Mouse (Mus musculus) neural tube, embryonic 12.5 days (tissue): ENCODE data around the gene Lipe. TPM values are rescaled to one million over a fixed set of nuclear protein-coding genes. Genes with fewer than 3 reads are reported as not detected.
"Not testable (repeated sequence)": the region's sequence is repeated elsewhere in the genome, so short reads cannot be mapped to it uniquely, and the experiment has no call there.

ENCODE experiments used
- ATAC-seq: fragments of 200-750 bp; cut with Nextera tagmentation; 2 replicates; pipeline ENCODE4 v1.8.0; 2017; ENCODE audit warnings: low read depth, mild to moderate bottlenecking, moderate TSS enrichment, moderate library complexity; ENCODE audit not compliant: low FRiP score
- H3K27ac ChIP-seq: fragments of 300-500 bp; sonication (generic); 2 replicates; pipeline ENCODE4 v1.5.1; 2016
- H3K27me3 ChIP-seq: fragments of 300-500 bp; sonication (generic); replicated peaks from 2 replicates; pipeline ENCODE4 v1.6.1; 2016; ENCODE audit warnings: mild to moderate bottlenecking
- H3K36me3 ChIP-seq: fragments of 300-500 bp; sonication (generic); 2 replicates; pipeline ENCODE4 v1.6.1; 2016; ENCODE audit warnings: mild to moderate bottlenecking
- H3K4me1 ChIP-seq: fragments of 300-500 bp; sonication (generic); 2 replicates; pipeline ENCODE4 v1.6.1; 2016
- H3K4me2 ChIP-seq: fragments of 300-500 bp; sonication (generic); replicated peaks from 2 replicates; pipeline ENCODE4 v1.6.1; 2016; ENCODE audit warnings: mild to moderate bottlenecking
- H3K4me3 ChIP-seq: fragments of 300-500 bp; sonication (generic); 2 replicates; pipeline ENCODE4 v1.5.1; 2016
- H3K9ac ChIP-seq: fragments of 300-500 bp; sonication (generic); 2 replicates; pipeline ENCODE4 v1.6.1; 2016; ENCODE audit warnings: mild to moderate bottlenecking
- H3K9me3 ChIP-seq: fragments of 300-500 bp; sonication (generic); 2 replicates; pipeline ENCODE4 v1.6.1; 2016; ENCODE audit warnings: mild to moderate bottlenecking
- WGBS: fragments of 180-500 bp; shearing (Covaris S2); methylation state at CpG from one replicate; pipeline ENCODE4 v1.1.7; 2016; 5-methylcytosine and 5-hydroxymethylcytosine counted together
- polyA plus RNA-seq: library from polyadenylated mRNA; unstranded; fragments of >200 nt; fragmentation: Nextera tagmentation; extraction: Ambion mirVana; gene quantifications from 2 replicates; pipeline ENCODE4 v1.2.1, GENCODE M21; 2016

Lipe gene
- polyA plus RNA-seq, 1 experiment from 2014 or later = 11.6 TPM

DNA sequence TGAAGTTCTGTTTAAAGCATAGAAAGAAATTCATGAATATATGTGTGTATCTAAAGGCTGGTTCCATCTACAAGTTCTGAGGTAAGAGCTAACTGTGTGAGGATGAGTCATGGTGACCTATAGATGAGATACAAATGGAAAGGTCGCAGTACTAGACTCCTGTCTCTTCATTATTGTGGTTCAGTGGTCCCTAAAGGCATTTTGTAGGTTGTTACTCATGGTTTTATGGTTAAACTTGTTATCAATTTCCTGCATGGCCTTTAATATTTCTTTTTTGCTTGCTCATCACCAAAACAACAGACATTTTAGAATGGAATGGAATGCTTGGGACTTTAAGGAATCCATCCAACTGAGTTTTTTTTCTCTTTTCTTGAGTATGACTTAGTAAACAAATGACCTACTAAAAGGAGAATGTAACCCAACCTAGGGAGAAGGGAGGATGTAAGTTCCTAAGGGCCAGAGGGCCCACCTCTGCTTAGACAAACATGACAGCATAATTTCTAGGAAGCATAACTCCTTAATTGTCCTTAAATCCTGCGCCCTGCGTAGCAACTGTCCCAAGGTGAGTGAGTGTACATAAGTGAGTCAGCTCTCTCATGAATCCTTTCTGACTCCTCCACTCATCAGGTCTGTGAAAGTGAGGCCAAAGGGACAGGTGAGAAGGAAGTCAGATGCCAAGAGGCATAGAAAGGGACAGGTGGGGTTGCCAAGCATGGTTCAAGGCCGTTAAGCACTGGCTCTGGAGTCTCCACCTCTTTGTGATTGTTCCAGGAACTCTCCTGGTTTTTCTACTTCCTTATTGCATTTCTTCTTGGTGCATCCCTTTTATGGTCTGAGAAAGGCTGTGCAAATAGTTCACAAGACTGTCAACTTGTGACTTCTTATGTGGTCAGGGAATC lies 31.6 kb upstream of the Lipe start:
- ATAC-seq = no peak
- Histone ChIP-seq H3K4me1 (peaks cover 9% of the 10 kb centered on the region), H3K9ac (no peak overlapping the region), H3K36me3 (no peaks in the 10 kb centered on the region), H3K4me2 (no peak overlapping the region), H3K27ac (no peak overlapping the region), H3K4me3 (no peak overlapping the region), H3K27me3 (no peaks in the 10 kb centered on the region), H3K9me3 (no peaks in the 10 kb centered on the region)
- whole genome bisulfite sequencing = 86% methylated on average over 4 of the region's 4 CpGs

DNA sequence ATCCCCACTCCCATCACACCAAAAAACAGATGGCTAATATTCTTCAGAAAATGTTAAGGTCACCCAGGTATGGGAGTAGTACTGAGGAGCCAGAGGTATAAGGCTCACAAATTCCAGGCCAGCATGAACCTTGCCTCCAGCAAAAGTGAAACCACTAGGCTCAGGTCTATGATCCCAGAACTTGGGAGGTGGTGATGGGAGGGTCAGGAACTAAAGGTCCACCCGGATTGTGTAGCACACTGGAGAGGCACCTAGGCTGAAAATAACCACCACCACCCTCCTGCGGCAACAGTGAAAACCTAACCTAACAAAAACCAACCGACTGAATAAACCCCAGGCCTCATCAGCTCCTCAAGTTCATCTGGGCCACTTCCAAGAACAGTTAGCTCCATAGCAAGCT lies 29.8 kb upstream of the Lipe start:
- H3K4me1 ChIP-seq = peaks cover 6% of the 10 kb centered on the region
- no peak for ATAC-seq
- no peak overlapping the region for H3K27ac ChIP-seq
- no peaks in the 10 kb centered on the region for H3K9me3 ChIP-seq
- no peaks in the 10 kb centered on the region for H3K36me3 ChIP-seq
- 93% methylated on average over 3 of the region's 3 CpGs for WGBS
- H3K27me3 ChIP-seq = no peaks in the 10 kb centered on the region
- H3K9ac ChIP-seq = no peak overlapping the region
- H3K4me2 ChIP-seq = no peak overlapping the region
- H3K4me3 ChIP-seq = no peak overlapping the region

DNA sequence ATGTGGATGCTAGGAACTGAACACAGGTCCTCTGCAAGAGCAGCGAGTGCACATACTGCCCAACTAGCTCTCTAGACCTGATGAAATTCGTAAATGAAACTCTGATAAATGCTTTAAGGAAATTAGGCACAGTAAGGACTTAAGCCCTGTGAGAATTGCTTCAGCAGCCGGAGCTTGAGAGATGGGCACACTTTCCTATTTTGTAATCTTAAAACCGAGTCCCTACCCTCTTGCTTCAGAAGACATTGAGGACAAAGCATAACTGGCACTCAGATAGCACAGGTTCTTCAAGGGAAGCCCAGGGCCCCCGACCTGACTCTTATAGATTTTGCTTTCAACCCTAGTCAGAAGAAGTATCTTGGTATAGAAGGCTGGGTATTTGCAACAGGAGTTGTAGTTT lies 28.6 kb upstream of the Lipe start:
- H3K9ac ChIP-seq = no peak overlapping the region
- H3K27me3 ChIP-seq = 0 out of 2 replicates have a peak, but pooled peaks cover 5% of the 10 kb centered on the region
- no peak overlapping the region for H3K27ac ChIP-seq
- H3K4me2 ChIP-seq = no peak overlapping the region
- no peaks in the 10 kb centered on the region for H3K36me3 ChIP-seq
- ATAC-seq = no peak
- no peak overlapping the region for H3K4me3 ChIP-seq
- no peaks in the 10 kb centered on the region for H3K9me3 ChIP-seq
- WGBS = 85% methylated on average over 5 of the region's 5 CpGs
- no peaks in the 10 kb centered on the region for H3K4me1 ChIP-seq

DNA sequence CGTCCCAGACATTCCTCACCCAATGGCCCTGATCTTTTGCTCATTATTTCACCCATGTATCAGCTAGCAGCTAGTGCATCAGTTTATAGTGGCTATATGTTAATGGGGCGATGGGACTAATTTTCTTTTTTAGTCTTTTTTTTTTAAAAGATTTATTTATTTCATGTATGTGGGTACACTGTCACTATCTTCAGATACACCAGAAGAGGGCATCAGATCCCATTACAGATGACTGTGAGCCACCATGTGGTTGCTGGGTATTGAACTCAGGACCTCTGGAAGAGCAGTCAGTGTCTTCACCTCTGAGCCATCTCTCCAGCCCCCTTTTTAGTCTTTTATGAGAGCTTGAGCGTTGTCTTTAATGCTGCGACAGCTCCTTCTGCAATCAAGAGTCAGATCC lies 27.9 kb upstream of the Lipe start:
- not testable (repeated sequence) for ATAC-seq, H3K9me3 ChIP-seq

DNA sequence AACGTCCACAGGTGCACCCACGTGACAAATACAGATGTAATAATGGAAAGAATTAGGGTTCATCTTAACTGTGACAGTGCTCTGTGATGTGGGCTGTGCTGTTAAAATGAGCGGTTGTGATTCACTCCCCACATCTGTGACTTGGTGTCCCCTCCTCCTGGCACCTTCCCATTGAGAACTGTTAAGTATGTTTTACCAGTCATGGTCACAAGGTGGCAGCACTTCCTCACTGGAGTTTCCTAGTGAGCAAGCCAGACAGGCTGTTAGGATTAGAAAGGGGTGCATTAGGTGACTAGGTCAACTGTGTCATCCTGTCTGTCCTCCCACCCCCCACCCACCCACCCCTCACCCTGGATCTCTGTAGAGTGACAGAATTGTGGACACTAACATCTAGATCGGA lies 25.9 kb upstream of the Lipe start:
- H3K4me1 ChIP-seq = no peaks in the 10 kb centered on the region
- no peak overlapping the region for H3K4me3 ChIP-seq
- 44% methylated on average over 4 of the region's 4 CpGs for WGBS
- no peaks in the 10 kb centered on the region for H3K9me3 ChIP-seq
- ATAC-seq = 0 out of 2 replicates have a peak, but pooled peaks have one; percentile 50
- no peak overlapping the region for H3K4me2 ChIP-seq
- H3K27me3 ChIP-seq = 0 out of 2 replicates have a peak, but pooled peaks cover 7% of the 10 kb centered on the region
- no peaks in the 10 kb centered on the region for H3K36me3 ChIP-seq
- no peak overlapping the region for H3K9ac ChIP-seq
- no peak overlapping the region for H3K27ac ChIP-seq

More for the DNA sequence above, 27.9 kb upstream of the Lipe start:
- WGBS = 84% methylated on average over 4 of the region's 4 CpGs
- H3K27ac ChIP-seq, H3K36me3 ChIP-seq, H3K27me3 ChIP-seq, H3K4me1 ChIP-seq, H3K4me2 ChIP-seq, H3K4me3 ChIP-seq, H3K9ac ChIP-seq: not testable (repeated sequence)

DNA sequence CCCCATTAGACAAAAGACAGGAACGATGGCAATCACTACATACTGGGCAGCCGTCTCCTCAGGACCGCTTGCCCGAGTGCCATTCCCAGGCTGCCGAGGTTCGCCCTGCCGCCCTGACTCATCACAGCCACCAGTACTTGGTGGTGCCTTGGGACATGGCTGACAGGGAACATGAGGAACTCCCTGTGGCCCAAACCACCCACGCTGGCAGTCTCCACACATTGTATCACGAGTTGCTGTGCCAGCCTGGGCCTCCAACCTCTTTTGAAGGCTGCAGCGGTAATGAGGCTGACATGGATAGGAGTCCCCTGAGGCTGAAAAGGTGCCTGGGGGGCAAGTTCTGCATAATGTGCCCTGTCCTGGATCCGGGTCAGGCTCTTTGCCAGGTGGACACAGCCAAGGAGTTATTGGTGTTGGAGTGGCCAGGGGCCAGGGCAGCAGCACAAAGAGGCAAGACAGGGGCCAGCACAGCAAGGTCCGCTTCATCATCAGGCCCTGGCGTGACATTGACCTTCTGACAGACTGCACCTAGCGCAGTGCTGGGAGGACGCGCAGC lies 23.9 kb upstream of the Lipe start:
- no peak overlapping the region for H3K4me3 ChIP-seq
- H3K27ac ChIP-seq = no peak overlapping the region
- H3K9me3 ChIP-seq = no peaks in the 10 kb centered on the region
- ATAC-seq = no peak
- no peaks in the 10 kb centered on the region for H3K36me3 ChIP-seq
- no peak overlapping the region for H3K4me2 ChIP-seq
- no peaks in the 10 kb centered on the region for H3K4me1 ChIP-seq
- 76% methylated on average over 16 of the region's 16 CpGs for WGBS
- no peak overlapping the region for H3K9ac ChIP-seq
- 0 out of 2 replicates have a peak, but pooled peaks cover 7% of the 10 kb centered on the region for H3K27me3 ChIP-seq

DNA sequence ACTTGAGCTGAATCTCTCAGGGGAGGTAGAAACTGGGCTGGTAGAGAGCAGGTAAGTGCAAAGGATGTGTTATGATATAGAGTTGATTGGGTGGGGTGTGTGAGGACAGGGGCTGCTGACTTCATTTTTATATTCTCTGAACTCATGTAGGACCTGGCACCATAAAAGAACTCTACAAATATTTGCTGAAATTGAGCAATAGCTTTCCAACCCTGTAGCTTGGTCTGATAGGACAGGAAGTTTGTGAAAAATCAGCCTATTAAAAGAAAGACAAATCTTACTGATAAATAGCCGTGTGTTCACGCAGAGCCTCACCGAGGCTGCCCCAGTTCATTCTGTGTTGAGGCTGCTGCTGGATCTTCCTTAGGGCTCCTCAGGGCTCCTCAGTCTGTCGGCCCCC lies 21.4 kb upstream of the Lipe start:
- WGBS = 91% methylated on average over 4 of the region's 4 CpGs
- no peaks in the 10 kb centered on the region for H3K36me3 ChIP-seq
- ATAC-seq = no peak
- H3K9me3 ChIP-seq = no peaks in the 10 kb centered on the region
- H3K27me3 ChIP-seq = 0 out of 2 replicates have a peak, but pooled peaks cover 7% of the 10 kb centered on the region
- H3K4me2 ChIP-seq = no peak overlapping the region
- no peaks in the 10 kb centered on the region for H3K4me1 ChIP-seq
- H3K4me3 ChIP-seq = no peak overlapping the region
- H3K9ac ChIP-seq = no peak overlapping the region
- no peak overlapping the region for H3K27ac ChIP-seq

DNA sequence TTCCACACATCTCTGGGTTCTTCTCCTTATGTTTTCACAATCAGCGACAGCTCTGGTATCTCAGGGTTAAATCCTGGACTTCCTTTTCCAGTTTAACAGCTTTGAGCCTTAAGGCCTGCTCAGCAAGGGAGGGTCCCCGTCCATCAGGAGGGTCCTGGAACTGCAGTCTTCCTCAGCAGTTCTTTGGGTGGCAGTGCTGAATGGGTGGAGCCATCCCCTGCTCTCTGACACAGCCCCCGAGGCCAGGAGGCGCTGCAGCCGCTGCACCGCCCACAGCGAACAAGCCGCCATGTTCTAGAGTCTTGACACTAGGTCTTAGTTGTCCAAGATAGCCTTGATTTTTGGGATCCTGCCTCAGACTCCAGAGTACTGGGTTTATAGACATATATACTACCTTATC lies 21.0 kb upstream of the Lipe start:
- 0 out of 2 replicates have a peak, but pooled peaks cover 7% of the 10 kb centered on the region for H3K27me3 ChIP-seq
- H3K36me3 ChIP-seq = no peaks in the 10 kb centered on the region
- no peak overlapping the region for H3K27ac ChIP-seq
- no peaks in the 10 kb centered on the region for H3K4me1 ChIP-seq
- ATAC-seq = no peak
- H3K4me2 ChIP-seq = no peak overlapping the region
- H3K9ac ChIP-seq = no peak overlapping the region
- no peak overlapping the region for H3K4me3 ChIP-seq
- 82% methylated on average over 8 of the region's 8 CpGs for WGBS
- H3K9me3 ChIP-seq = no peaks in the 10 kb centered on the region

DNA sequence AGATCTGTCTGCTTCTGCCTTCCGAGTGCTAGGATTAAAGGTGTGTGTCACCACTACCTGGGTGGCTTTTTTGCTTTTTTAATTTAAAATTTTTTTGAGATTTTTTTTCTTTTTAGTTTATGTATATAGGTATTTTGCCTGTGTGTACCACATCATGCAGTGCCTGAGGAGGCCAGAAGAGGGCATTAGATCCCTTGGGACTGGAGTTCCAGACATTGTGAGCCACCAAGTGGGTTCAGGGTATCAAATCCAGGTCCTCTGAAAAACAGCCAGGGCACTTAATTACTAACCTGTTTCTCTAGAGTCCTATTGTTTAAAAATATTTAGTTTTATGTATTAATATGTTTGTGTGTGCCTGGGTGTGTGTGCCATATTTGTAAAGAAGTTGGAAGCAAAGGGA lies 19.1 kb upstream of the Lipe start:
- no peak overlapping the region for H3K27ac ChIP-seq
- H3K9ac ChIP-seq = no peak overlapping the region
- H3K4me1 ChIP-seq = no peaks in the 10 kb centered on the region
- ATAC-seq = no peak
- no peak overlapping the region for H3K4me2 ChIP-seq
- WGBS = 76% methylated on average over 1 of the region's 1 CpGs
- H3K36me3 ChIP-seq = no peaks in the 10 kb centered on the region
- no peaks in the 10 kb centered on the region for H3K9me3 ChIP-seq
- no peak overlapping the region for H3K4me3 ChIP-seq
- H3K27me3 ChIP-seq = 0 out of 2 replicates have a peak, but pooled peaks cover 6% of the 10 kb centered on the region

DNA sequence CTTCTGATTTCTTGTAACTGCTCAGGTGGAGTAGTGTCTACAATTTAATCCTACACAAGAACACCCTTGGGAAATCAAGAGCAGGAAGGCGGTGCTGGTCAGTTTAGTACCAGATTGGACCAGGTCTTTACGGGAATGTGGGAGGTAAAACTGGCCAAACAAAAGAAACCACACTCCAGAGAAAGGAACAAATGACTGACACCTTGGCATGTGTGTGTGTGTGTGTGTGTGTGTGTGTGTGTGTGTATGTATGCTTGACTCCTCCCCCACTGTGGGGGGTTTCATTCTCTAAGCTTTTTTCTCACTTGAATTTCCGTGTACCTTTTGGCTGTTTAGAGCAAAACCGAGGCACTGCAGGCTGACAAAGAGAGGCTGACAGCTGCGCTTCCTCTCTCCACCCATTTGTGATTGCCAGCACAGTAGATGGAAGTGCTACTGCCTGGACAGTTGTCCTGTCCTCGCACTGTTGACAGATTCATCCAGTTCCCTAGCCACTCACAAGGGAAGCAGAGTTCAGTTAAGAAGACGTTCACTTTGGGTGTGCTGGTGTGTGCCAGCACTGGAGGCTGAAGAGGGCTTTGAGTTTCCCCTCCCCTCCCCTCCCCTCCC lies 14.4 kb upstream of the Lipe start, which contains the start of gene Cxcl17:
Gene Cxcl17 (minus strand): TSS at position 54 of the 609 bp plus-strand sequence.
- no peaks in the 10 kb centered on the region for H3K9me3 ChIP-seq
- H3K36me3 ChIP-seq = no peaks in the 10 kb centered on the region
- no peak within 1 kb of the TSS for H3K4me3 ChIP-seq
- no peaks in the 10 kb centered on the region for H3K27me3 ChIP-seq
- H3K4me1 ChIP-seq = no peaks in the 10 kb centered on the region
- no peak for ATAC-seq
- 50% methylated on average over 7 of the region's 7 CpGs for WGBS
- no peak within 1 kb of the TSS for H3K9ac ChIP-seq
- H3K4me2 ChIP-seq = no peak within 1 kb of the TSS
- H3K27ac ChIP-seq = no peak within 1 kb of the TSS

DNA sequence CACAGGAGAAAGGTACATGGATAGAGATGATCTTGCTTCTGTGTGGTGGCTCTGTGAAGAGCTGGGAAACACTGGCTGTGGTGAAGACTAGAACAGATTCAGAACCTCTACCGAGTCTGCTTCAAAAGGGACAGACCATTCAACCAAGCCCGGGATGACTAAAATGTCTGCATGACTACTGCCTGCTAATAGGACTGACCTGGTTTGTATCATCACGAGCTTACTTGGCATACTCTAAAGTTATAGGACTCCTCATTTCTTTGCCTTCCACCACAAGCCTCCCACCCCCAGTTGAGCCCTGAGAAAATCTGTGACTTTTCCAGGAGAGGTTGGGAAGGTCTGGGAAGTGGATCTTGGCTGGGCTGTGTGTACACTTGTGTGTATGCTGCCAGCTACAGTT lies 13.4 kb upstream of the Lipe start:
- Histone ChIP-seq H3K9me3 (no peaks in the 10 kb centered on the region), H3K9ac (no peak overlapping the region), H3K36me3 (no peaks in the 10 kb centered on the region), H3K4me2 (no peak overlapping the region), H3K4me1 (no peaks in the 10 kb centered on the region), H3K27me3 (no peaks in the 10 kb centered on the region), H3K4me3 (no peak overlapping the region), H3K27ac (no peak overlapping the region)
- no peak for ATAC-seq
- 88% methylated on average over 3 of the region's 3 CpGs for WGBS

DNA sequence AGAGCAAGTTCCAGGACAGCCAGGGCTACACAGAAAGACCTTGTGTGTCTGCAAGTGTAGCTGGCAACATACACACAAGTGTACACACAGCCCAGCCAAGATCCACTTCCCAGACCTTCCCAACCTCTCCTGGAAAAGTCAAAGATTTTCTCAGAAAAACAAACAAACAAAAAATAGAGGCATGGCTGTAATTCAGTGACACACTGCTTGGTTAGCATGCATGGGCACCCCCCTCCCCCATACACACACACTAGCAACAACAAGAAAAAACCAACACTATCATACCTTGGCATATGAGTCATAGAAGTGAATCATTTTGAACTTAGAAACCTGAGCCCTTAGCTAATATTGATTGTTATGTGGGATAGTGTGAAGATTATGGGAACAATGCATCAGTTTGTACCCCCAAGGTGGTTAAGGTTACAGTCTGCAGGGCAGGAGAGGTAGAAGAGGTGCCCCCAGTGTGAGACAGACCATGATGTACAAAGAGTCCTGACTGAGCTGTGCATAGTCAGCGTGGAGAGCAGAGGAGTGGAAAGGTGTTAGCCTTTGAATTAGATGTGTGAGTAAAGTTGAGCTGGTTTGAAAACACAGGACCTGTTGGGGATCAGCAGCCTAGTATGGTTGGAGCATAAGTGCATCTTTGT lies 12.6 kb upstream of the Lipe start:
- Histone ChIP-seq H3K4me2 (no peak overlapping the region), H3K4me1 (no peaks in the 10 kb centered on the region), H3K36me3 (no peaks in the 10 kb centered on the region), H3K27ac (no peak overlapping the region), H3K9me3 (no peaks in the 10 kb centered on the region), H3K9ac (no peak overlapping the region), H3K27me3 (no peaks in the 10 kb centered on the region), H3K4me3 (no peak overlapping the region)
- WGBS = 80% methylated on average over 1 of the region's 1 CpGs
- no peak for ATAC-seq
